Mouse (Mus musculus): ENCODE measurements at regions not wholly inside any gene's neighbourhood (a gene's known extent, or its start where the extent isn't known, plus 50 kb on each side); places are given as distances from the start of the nearest gene placed in this dataset.
A peak's percentile ranks its signal among the peaks of the same experiment; 100 is the strongest.

GRCm38 (mm10) chr19:15214651-15215050 lies 616.8 kb upstream of the Tle4 start:
- DNase-seq: no peak

- no peak for DNase-seq
Measured at GRCm38 (mm10) chr19:15212881-15213280, 615.0 kb upstream of the Tle4 start.

GRCm38 (mm10) chr19:15203039-15203438 lies 605.2 kb upstream of the Tle4 start:
- no peak for DNase-seq

- no peak for DNase-seq
Measured at GRCm38 (mm10) chr19:15201262-15201661, 603.4 kb upstream of the Tle4 start.

- DNase-seq: no peak
Measured at GRCm38 (mm10) chr19:15200792-15201191, 602.9 kb upstream of the Tle4 start.

GRCm38 (mm10) chr19:15200361-15200760 lies 602.5 kb upstream of the Tle4 start:
- no peak for DNase-seq

GRCm38 (mm10) chr19:15199692-15200091 lies 601.8 kb upstream of the Tle4 start:
- no peak for DNase-seq

GRCm38 (mm10) chr19:15175221-15175620 lies 577.4 kb upstream of the Tle4 start:
- DNase-seq: no peak

GRCm38 (mm10) chr19:15173301-15173700 lies 575.5 kb upstream of the Tle4 start:
- DNase-seq: no peak

- DNase-seq: no peak
Measured at GRCm38 (mm10) chr19:15167184-15167583, 569.3 kb upstream of the Tle4 start.

- no peak for DNase-seq
Measured at GRCm38 (mm10) chr19:15160641-15161040, 562.8 kb upstream of the Tle4 start.

GRCm38 (mm10) chr19:15158653-15159052 lies 560.8 kb upstream of the Tle4 start:
- DNase-seq: no peak

- DNase-seq: no peak
Measured at GRCm38 (mm10) chr19:15158177-15158576, 560.3 kb upstream of the Tle4 start.

- no peak for DNase-seq
Measured at GRCm38 (mm10) chr19:15154693-15155092, 556.8 kb upstream of the Tle4 start.

- no peak for DNase-seq
Measured at GRCm38 (mm10) chr19:15146325-15146724, 548.5 kb upstream of the Tle4 start.

- no peak for DNase-seq
Measured at GRCm38 (mm10) chr19:15127122-15127521, 529.3 kb upstream of the Tle4 start.

GRCm38 (mm10) chr19:15108441-15109026 lies 510.7 kb upstream of the Tle4 start:
- DNase-seq: no peak

- no peak for DNase-seq
Measured at GRCm38 (mm10) chr19:15095054-15095453, 497.2 kb upstream of the Tle4 start.

- no peak for DNase-seq
Measured at GRCm38 (mm10) chr19:15093534-15093933, 495.7 kb upstream of the Tle4 start.

GRCm38 (mm10) chr19:15080638-15081037 lies 482.8 kb upstream of the Tle4 start:
- no peak for DNase-seq

GRCm38 (mm10) chr19:15057801-15058200 lies 459.9 kb upstream of the Tle4 start:
- no peak for DNase-seq

- DNase-seq: no peak
Measured at GRCm38 (mm10) chr19:15053582-15054141, 455.8 kb upstream of the Tle4 start.

GRCm38 (mm10) chr19:15052642-15053239 lies 454.9 kb upstream of the Tle4 start:
- no peak for DNase-seq

GRCm38 (mm10) chr19:15047896-15048295 lies 450.0 kb upstream of the Tle4 start:
- DNase-seq: peak; percentile 58
